Mouse (Mus musculus) heart, postnatal 36 days (tissue): ENCODE measurements around the gene Xrcc5. TPM values are rescaled to one million over a fixed set of nuclear protein-coding genes. Genes with fewer than 3 reads are reported as not detected.
A peak's percentile ranks its signal among the peaks of the same experiment; 100 is the strongest.

Experiments
- DNase-seq, 2 experiments: peaks; one replicate each; pipeline ENCODE4 v3.0.0; 2021 to 2022
- intact Hi-C: fragments of 180-260 bp; cut with DNase I; formaldehyde crosslinking; loops from one replicate; pipeline ENCODE4 v1.15.1; 2025
- total RNA-seq, 2 experiments: library from RNA; stranded (reverse); gene quantifications; 2 replicates each; pipeline ENCODE4 v1.2.3; 2021

Xrcc5 gene
- total RNA-seq, 2 experiments from 2014 or later, result 13.2 to 15.2 TPM

GRCm38 (mm10) chr1:72434510-72434909 is 127.3 kb downstream of the Xrcc5 start:
- intact Hi-C loops, result no loop called here
- no peak for DNase-seq

GRCm38 (mm10) chr1:72436967-72437366 is 129.7 kb downstream of the Xrcc5 start:
- DNase-seq, result no peak
- intact Hi-C loops, result no loop called here

- intact Hi-C loops, result no loop called here
- peak; percentile 2 to 5 for DNase-seq
Observed at GRCm38 (mm10) chr1:72439146-72439545, 131.9 kb downstream of the Xrcc5 start.

GRCm38 (mm10) chr1:72442747-72443146 is 135.5 kb downstream of the Xrcc5 start:
- DNase-seq, result no peak
- intact Hi-C loops, result no loop called here

Other genes with a start within 250 kb of the Xrcc5 start
- 10 to 100 TPM; 34.5 to 35.5 TPM for gene Mreg, start 95.1 kb upstream of the Xrcc5 start, total RNA-seq
- gene Pecr, start 23.1 kb upstream of the Xrcc5 start, total RNA-seq, result 10 to 100 TPM; 10.3 to 11.7 TPM
- gene Tmem169, start 23.1 kb upstream of the Xrcc5 start, total RNA-seq, result not detected
- gene March4, start 229.5 kb downstream of the Xrcc5 start, total RNA-seq, result not detected